Mouse (Mus musculus) C2C12 (cell line): Measurements from ENCODE around the gene Slc47a2. TPM values are rescaled to one million over a fixed set of nuclear protein-coding genes. Genes with fewer than 3 reads are reported as not detected.

Source experiments
- H3K27me3 ChIP-seq: one replicate; pipeline ENCODE4 v1.6.1; 2011; ENCODE audit not compliant: control insufficient read depth, insufficient read depth, insufficient read length
- H3K36me3 ChIP-seq: one replicate; pipeline ENCODE4 v1.6.1; 2011; ENCODE audit not compliant: control insufficient read depth, insufficient read depth
- H3K4me3 ChIP-seq: one replicate; pipeline ENCODE4 v1.5.1; 2011; ENCODE audit warnings: mild to moderate bottlenecking, control low read depth; ENCODE audit not compliant: poor library complexity, insufficient read depth, severe bottlenecking
- H3K79me2 ChIP-seq: one replicate; pipeline ENCODE4 v1.6.1; 2011; ENCODE audit not compliant: control insufficient read depth, insufficient read depth
- H3K79me3 ChIP-seq: one replicate; pipeline ENCODE4 v1.6.1; 2011; ENCODE audit warnings: low read depth, control low read depth
- H3ac ChIP-seq: one replicate; pipeline ENCODE3; 2011; ENCODE audit warnings: low read depth; ENCODE audit not compliant: control insufficient read depth, insufficient read length
- CEBPB ChIP-seq: IDR thresholded peaks from one replicate; pipeline ENCODE4 v1.6.1; 2011; ENCODE audit warnings: low read depth, mild to moderate bottlenecking, control low read depth, moderate library complexity
- CTCF ChIP-seq: IDR thresholded peaks from one replicate; pipeline ENCODE4 v1.5.1; 2011; ENCODE audit not compliant: control insufficient read depth, insufficient read depth, insufficient read length
- FOSL1 ChIP-seq: IDR thresholded peaks from one replicate; pipeline ENCODE4 v1.8.0; 2011; ENCODE audit warnings: mild to moderate bottlenecking, low read length; ENCODE audit not compliant: poor library complexity, insufficient read depth, severe bottlenecking
- MAX ChIP-seq: IDR thresholded peaks from one replicate; pipeline ENCODE4 v1.6.1; 2011; ENCODE audit warnings: mild to moderate bottlenecking, control low read depth
- MYOD1 ChIP-seq: IDR thresholded peaks from one replicate; pipeline ENCODE4 v1.6.1; 2011; ENCODE audit warnings: low read depth; ENCODE audit not compliant: control insufficient read depth, insufficient read length
- MYOG ChIP-seq: IDR thresholded peaks from one replicate; pipeline ENCODE4 v1.6.1; 2011; ENCODE audit not compliant: control insufficient read depth, insufficient read length; ENCODE audit errors: extremely low read depth
- USF1 ChIP-seq: IDR thresholded peaks from one replicate; pipeline ENCODE4 v1.6.1; 2011; ENCODE audit warnings: low read depth, mild to moderate bottlenecking, control low read depth, moderate library complexity
- polyA plus RNA-seq: library from polyadenylated mRNA; unstranded; fragments of >200 nt; fragmentation: generic; extraction: Trizol; gene quantifications from one replicate; pipeline ENCODE4 v1.2.1, GENCODE M21; 2012; ENCODE audit warnings: missing spikeins

Slc47a2 gene
- polyA plus RNA-seq, 1 experiment = not detected

GRCm38 (mm10) chr11:61300716-61301392 lies 41.8 kb downstream of the Slc47a2 start:
- Histone ChIP-seq H3K79me3 (no peaks in the 10 kb centered on the region), H3K79me2 (no peaks in the 10 kb centered on the region), H3K36me3 (no peaks in the 10 kb centered on the region), H3K4me3 (no peak overlapping the region), H3ac (no peak overlapping the region), H3K27me3 (no peaks in the 10 kb centered on the region)
- TF ChIP-seq MYOG (no peak), MAX (no peak), CEBPB (no peak), FOSL1 (no peak), USF1 (no peak), CTCF (no peak), MYOD1 (no peak)

DNA sequence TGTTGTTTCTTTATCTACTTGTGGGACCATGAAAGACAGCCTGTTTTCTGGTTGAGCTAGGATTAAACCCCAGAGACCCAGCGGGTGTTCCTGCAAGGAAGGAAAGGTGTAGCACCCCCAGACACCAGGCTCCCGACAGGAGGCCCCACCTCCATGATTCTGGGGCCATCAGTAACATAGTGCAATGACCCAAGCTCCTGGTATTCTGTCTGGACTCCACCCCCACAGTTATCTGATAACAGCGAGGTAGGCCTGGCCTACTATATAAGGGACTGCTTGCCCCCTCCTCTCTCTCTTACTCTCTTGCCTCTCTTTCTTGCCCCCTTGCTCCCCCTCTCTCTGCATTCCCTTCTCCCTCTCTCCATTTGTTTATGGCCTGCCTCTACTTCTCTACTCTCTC lies 42.5 kb downstream of the Slc47a2 start:
- Histone ChIP-seq H3K27me3 (no peaks in the 10 kb centered on the region), H3K79me3 (no peaks in the 10 kb centered on the region), H3ac (no peak overlapping the region), H3K36me3 (no peaks in the 10 kb centered on the region), H3K79me2 (no peaks in the 10 kb centered on the region), H3K4me3 (no peak overlapping the region)
- TF ChIP-seq MYOD1 (no peak), CEBPB (no peak), FOSL1 (no peak), CTCF (no peak), MYOG (no peak), USF1 (no peak), MAX (no peak)

DNA sequence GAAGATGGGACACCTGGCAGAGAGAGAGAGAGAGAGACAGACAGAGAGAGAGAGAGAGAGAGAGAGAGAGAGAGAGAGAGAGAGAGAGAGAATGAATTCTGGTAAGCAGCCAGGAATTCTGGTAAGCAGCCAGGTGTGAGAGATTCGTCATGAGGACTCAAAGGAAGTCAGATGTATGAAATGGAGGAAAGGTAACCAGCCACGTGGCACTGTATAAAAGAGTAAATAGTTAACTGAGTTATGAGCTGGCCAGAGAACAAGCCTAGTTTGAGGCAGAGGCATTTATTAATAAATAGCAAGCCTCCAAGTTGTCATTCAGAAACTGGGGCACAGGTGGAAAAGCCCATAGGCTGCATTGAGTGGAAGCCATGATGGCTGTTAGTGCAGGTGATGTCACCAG lies 44.8 kb downstream of the Slc47a2 start:
- H3K4me3 ChIP-seq = no peak overlapping the region
- no peaks in the 10 kb centered on the region for H3K79me2 ChIP-seq
- H3K36me3 ChIP-seq = no peaks in the 10 kb centered on the region
- H3ac ChIP-seq = no peak overlapping the region
- no peaks in the 10 kb centered on the region for H3K27me3 ChIP-seq
- no peak for TF ChIP-seq MYOG
- no peak for TF ChIP-seq CTCF
- no peak for TF ChIP-seq USF1
- no peak for TF ChIP-seq FOSL1
- no peak for TF ChIP-seq MAX
- TF ChIP-seq MYOD1 = no peak
- TF ChIP-seq CEBPB = no peak
- no peaks in the 10 kb centered on the region for H3K79me3 ChIP-seq

GRCm38 (mm10) chr11:61297326-61297725 lies 45.3 kb downstream of the Slc47a2 start:
- Histone ChIP-seq H3ac (no peak overlapping the region), H3K79me3 (no peaks in the 10 kb centered on the region), H3K36me3 (no peaks in the 10 kb centered on the region), H3K27me3 (no peaks in the 10 kb centered on the region), H3K79me2 (no peaks in the 10 kb centered on the region), H3K4me3 (no peak overlapping the region)
- TF ChIP-seq MAX (no peak), FOSL1 (no peak), CTCF (no peak), CEBPB (no peak), USF1 (no peak), MYOG (no peak), MYOD1 (no peak)

GRCm38 (mm10) chr11:61296556-61296955 lies 46.1 kb downstream of the Slc47a2 start:
- Histone ChIP-seq H3K79me3 (no peaks in the 10 kb centered on the region), H3K36me3 (no peaks in the 10 kb centered on the region), H3ac (no peak overlapping the region), H3K4me3 (no peak overlapping the region), H3K27me3 (no peaks in the 10 kb centered on the region), H3K79me2 (no peaks in the 10 kb centered on the region)
- no peak for TF ChIP-seq MYOD1
- TF ChIP-seq FOSL1 = no peak
- no peak for TF ChIP-seq CEBPB
- TF ChIP-seq MAX = no peak
- no peak for TF ChIP-seq USF1
- no peak for TF ChIP-seq CTCF
- no peak for TF ChIP-seq MYOG

DNA sequence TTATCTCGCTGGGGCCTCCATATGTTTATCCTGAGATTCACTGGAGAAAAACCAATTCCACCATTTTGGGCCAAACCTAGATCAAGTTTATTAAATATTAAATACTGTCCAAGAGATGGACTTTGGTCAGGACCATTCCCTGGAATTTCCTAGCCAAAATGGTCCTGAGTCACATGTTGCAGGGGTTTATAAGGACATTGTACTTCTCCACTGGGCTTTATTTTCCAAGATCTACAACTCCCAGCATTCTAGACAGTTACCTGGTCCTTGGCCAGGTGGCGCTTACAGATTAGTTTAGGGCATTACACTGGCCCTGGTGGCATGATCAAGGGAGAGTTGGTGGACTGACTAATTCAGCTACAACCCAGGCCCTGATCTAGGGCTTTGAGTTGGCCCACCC lies 47.1 kb downstream of the Slc47a2 start:
- H3K36me3 ChIP-seq = no peaks in the 10 kb centered on the region
- no peak overlapping the region for H3ac ChIP-seq
- TF ChIP-seq FOSL1 (no peak), CEBPB (no peak), USF1 (no peak), MYOG (no peak), CTCF (no peak), MAX (no peak), MYOD1 (no peak)

More for the DNA sequence above, 47.1 kb downstream of the Slc47a2 start:
- Histone ChIP-seq H3K27me3 (no peaks in the 10 kb centered on the region), H3K79me2 (no peaks in the 10 kb centered on the region), H3K79me3 (no peaks in the 10 kb centered on the region), H3K4me3 (no peak overlapping the region)
